Mouse (Mus musculus) embryonic fibroblast, embryonic 13.5 days (primary cell): ENCODE measurements around the gene Eif2ak4.

Experiments
- CTCF ChIP-seq: IDR thresholded peaks from 2 replicates; pipeline ENCODE4 v1.5.1; 2011; ENCODE audit warnings: mild to moderate bottlenecking, control low read depth, low read length, moderate library complexity, borderline replicate concordance; ENCODE audit not compliant: insufficient read depth
- POLR2A ChIP-seq: IDR thresholded peaks from 2 replicates; pipeline ENCODE4 v1.6.1; 2011; ENCODE audit warnings: low read depth, mild to moderate bottlenecking, control low read depth, low read length, moderate library complexity

GRCm38 (mm10) chr2:118523163-118523730 lies 134.8 kb downstream of the Eif2ak4 start:
- TF ChIP-seq CTCF: no peak
- no peak for TF ChIP-seq POLR2A
